Mouse (Mus musculus) cortical plate, adult 2 months (tissue): ENCODE results near the gene 9130023H24Rik.

Source experiments
- CTCF ChIP-seq: fragments of 200-500 bp; IDR thresholded peaks from 2 replicates; pipeline ENCODE4 v1.5.1; 2011; ENCODE audit warnings: mild to moderate bottlenecking, control low read depth, low read length; ENCODE audit not compliant: insufficient read depth; ENCODE audit errors: extremely low read depth
- POLR2A ChIP-seq: fragments of 200-500 bp; IDR thresholded peaks from 2 replicates; pipeline ENCODE4 v1.6.1; 2011; ENCODE audit warnings: mild to moderate bottlenecking, low read length, control low read depth; ENCODE audit not compliant: insufficient read depth; ENCODE audit errors: extremely low read depth

GRCm38 (mm10) chr7:128248081-128249042 lies 10.5 kb upstream of the 9130023H24Rik start:
- TF ChIP-seq POLR2A (no peak), CTCF (no peak)
